Mouse (Mus musculus): ENCODE measurements at regions not wholly inside any gene's neighbourhood (a gene's known extent, or its start where the extent isn't known, plus 50 kb on each side); places are given as distances from the start of the nearest gene placed in this dataset.

GRCm38 (mm10) chr10:17184418-17184817, 538.6 kb upstream of the Cited2 start:
- 64% methylated on average over 2 of the region's 2 CpGs for WGBS
- Histone ChIP-seq H3K27ac (no peak overlapping the region), H3K9ac (no peak overlapping the region), H3K36me3 (no peaks in the 10 kb centered on the region), H3K27me3 (no peaks in the 10 kb centered on the region), H3K4me2 (no peak overlapping the region), H3K9me3 (no peaks in the 10 kb centered on the region), H3K4me1 (no peaks in the 10 kb centered on the region), H3K4me3 (no peak overlapping the region)
- no peak for ATAC-seq (ENCODE audit: insufficient number of reproducible peaks, insufficient read depth, low FRiP score, low TSS enrichment, low read depth)

GRCm38 (mm10) chr10:17196205-17196604, 526.8 kb upstream of the Cited2 start:
- no peak for ATAC-seq (ENCODE audit: insufficient number of reproducible peaks, insufficient read depth, low FRiP score, low TSS enrichment, low read depth)
- no peaks in the 10 kb centered on the region for H3K4me1 ChIP-seq

DNA sequence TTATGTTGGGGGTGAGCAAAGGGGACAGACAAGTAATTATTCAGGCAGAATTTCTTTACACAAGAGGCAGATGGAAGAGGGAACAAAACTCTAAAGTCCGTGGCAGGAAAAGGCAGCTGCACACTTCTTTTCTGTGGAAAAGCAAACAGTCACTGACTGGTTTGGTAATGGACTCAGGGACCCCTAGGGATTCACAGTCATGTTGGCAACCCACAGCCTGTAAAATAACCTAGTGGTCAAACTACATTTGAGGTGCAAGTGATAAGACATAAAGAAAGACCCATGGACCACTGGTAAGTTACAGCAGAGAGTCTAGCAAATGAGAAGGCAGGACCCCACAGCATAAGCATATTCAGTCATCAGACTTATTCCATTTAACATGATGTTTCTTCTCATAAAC, 526.4 kb upstream of the Cited2 start:
- Histone ChIP-seq H3K9ac (no peak overlapping the region), H3K27me3 (no peaks in the 10 kb centered on the region), H3K27ac (no peak overlapping the region), H3K4me2 (no peak overlapping the region), H3K4me3 (no peak overlapping the region), H3K36me3 (no peaks in the 10 kb centered on the region), H3K4me1 (no peaks in the 10 kb centered on the region), H3K9me3 (no peaks in the 10 kb centered on the region)
- ATAC-seq (ENCODE audit: insufficient number of reproducible peaks, insufficient read depth, low FRiP score, low TSS enrichment, low read depth) = no peak
- WGBS = 33% methylated on average over 1 of the region's 1 CpGs

More at GRCm38 (mm10) chr10:17196205-17196604, 526.8 kb upstream of the Cited2 start:
- H3K36me3 ChIP-seq = no peaks in the 10 kb centered on the region
- no peak overlapping the region for H3K27ac ChIP-seq
- H3K4me3 ChIP-seq = no peak overlapping the region
- H3K4me2 ChIP-seq = no peak overlapping the region
- WGBS = 55% methylated on average over 12 of the region's 12 CpGs
- H3K27me3 ChIP-seq = no peaks in the 10 kb centered on the region
- no peak overlapping the region for H3K9ac ChIP-seq
- H3K9me3 ChIP-seq = no peaks in the 10 kb centered on the region

DNA sequence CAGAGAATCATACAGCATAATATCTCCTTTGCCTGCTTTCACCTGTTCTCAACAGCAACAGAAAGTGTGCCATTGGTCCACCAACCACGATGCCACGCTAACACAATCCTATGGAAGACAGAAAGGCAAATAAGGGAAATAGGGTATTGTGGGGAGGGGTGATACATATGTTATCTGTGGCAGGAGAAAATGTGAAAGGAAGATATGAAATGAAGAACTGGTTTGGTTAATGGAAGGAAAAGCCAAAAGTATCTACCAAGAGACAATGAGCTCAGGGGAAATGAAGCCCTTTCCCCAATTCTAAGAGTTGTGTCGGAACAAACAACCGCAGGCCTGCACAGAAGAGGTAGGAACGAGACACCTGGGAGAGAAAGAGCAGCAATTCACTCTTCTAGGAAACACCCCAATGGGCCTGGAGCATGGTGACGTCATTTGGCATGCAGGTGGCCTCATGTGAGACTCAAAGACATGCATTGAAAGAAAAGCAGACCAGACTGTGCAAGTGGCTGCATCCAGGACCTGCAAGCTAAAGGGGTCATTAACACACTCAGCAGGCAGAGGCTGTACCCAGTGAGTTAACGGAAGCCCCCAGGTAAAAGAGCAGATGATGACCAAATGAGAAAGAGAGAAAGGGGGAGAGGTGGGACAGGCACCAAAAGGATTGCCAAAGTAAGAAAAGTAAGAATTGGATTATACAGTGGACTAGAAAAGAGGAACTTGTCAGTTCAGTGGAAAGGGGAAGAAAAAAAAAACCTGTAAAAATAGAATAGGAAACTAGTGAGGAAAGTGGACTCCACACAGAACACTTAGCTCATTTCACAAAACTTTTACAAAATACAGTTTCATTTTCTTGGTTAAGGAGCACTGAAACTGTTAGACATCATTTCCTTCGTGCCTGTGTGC, 522.2 kb upstream of the Cited2 start:
- no peak for ATAC-seq (ENCODE audit: insufficient number of reproducible peaks, insufficient read depth, low FRiP score, low TSS enrichment, low read depth)
- Histone ChIP-seq H3K27ac (no peak overlapping the region), H3K27me3 (no peaks in the 10 kb centered on the region), H3K4me1 (no peaks in the 10 kb centered on the region), H3K4me2 (no peak overlapping the region), H3K36me3 (no peaks in the 10 kb centered on the region), H3K9me3 (no peaks in the 10 kb centered on the region), H3K4me3 (no peak overlapping the region), H3K9ac (no peak overlapping the region)
- 76% methylated on average over 8 of the region's 8 CpGs for WGBS

DNA sequence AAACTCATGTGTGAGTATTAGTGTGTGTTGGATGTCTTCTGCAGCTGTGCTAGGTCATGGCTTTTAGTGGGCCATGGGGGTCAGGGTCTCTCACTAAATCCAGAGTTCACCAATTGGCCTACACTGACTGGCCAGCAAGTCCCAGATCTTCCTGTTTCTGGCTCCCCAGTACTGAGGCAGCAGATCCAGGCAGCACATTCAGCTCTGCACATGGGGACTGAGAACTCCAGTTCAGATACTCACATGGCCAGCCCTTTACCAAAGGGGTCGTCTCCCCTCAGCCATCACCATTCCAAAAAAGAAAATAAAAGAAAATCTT, 521.6 kb upstream of the Cited2 start:
- ATAC-seq (ENCODE audit: insufficient number of reproducible peaks, insufficient read depth, low FRiP score, low TSS enrichment, low read depth) = no peak
- Histone ChIP-seq H3K27ac (no peak overlapping the region), H3K36me3 (no peaks in the 10 kb centered on the region), H3K9ac (no peak overlapping the region), H3K4me1 (no peaks in the 10 kb centered on the region), H3K27me3 (no peaks in the 10 kb centered on the region), H3K4me3 (no peak overlapping the region), H3K9me3 (no peaks in the 10 kb centered on the region), H3K4me2 (no peak overlapping the region)
- 68% methylated on average over 1 of the region's 1 CpGs for WGBS

GRCm38 (mm10) chr10:17202556-17203415, 520.2 kb upstream of the Cited2 start:
- Histone ChIP-seq H3K27me3 (no peaks in the 10 kb centered on the region), H3K9ac (no peak overlapping the region), H3K9me3 (no peaks in the 10 kb centered on the region), H3K27ac (no peak overlapping the region), H3K4me2 (no peak overlapping the region), H3K36me3 (no peaks in the 10 kb centered on the region), H3K4me3 (no peak overlapping the region), H3K4me1 (no peaks in the 10 kb centered on the region)
- ATAC-seq (ENCODE audit: insufficient number of reproducible peaks, insufficient read depth, low FRiP score, low TSS enrichment, low read depth) = no peak
- 22% methylated on average over 4 of the region's 4 CpGs for WGBS

GRCm38 (mm10) chr10:17203416-17204110, 519.5 kb upstream of the Cited2 start:
- H3K9me3 ChIP-seq = no peaks in the 10 kb centered on the region
- no peak overlapping the region for H3K4me2 ChIP-seq
- H3K36me3 ChIP-seq = no peaks in the 10 kb centered on the region
- H3K9ac ChIP-seq = no peak overlapping the region
- WGBS = 90% methylated on average over 4 of the region's 4 CpGs
- no peaks in the 10 kb centered on the region for H3K4me1 ChIP-seq
- ATAC-seq (ENCODE audit: insufficient number of reproducible peaks, insufficient read depth, low FRiP score, low TSS enrichment, low read depth) = no peak
- H3K4me3 ChIP-seq = no peak overlapping the region
- no peak overlapping the region for H3K27ac ChIP-seq
- H3K27me3 ChIP-seq = no peaks in the 10 kb centered on the region

- H3K36me3 ChIP-seq = no peaks in the 10 kb centered on the region
- H3K9me3 ChIP-seq = no peaks in the 10 kb centered on the region
- no peak for ATAC-seq (ENCODE audit: insufficient number of reproducible peaks, insufficient read depth, low FRiP score, low TSS enrichment, low read depth)
- no peak overlapping the region for H3K9ac ChIP-seq
- no peaks in the 10 kb centered on the region for H3K27me3 ChIP-seq
- no peak overlapping the region for H3K4me3 ChIP-seq
- H3K4me1 ChIP-seq = no peaks in the 10 kb centered on the region
- H3K27ac ChIP-seq = no peak overlapping the region
- WGBS = 57% methylated on average over 1 of the region's 1 CpGs
- no peak overlapping the region for H3K4me2 ChIP-seq
Measured at GRCm38 (mm10) chr10:17204153-17204552, 518.9 kb upstream of the Cited2 start.

DNA sequence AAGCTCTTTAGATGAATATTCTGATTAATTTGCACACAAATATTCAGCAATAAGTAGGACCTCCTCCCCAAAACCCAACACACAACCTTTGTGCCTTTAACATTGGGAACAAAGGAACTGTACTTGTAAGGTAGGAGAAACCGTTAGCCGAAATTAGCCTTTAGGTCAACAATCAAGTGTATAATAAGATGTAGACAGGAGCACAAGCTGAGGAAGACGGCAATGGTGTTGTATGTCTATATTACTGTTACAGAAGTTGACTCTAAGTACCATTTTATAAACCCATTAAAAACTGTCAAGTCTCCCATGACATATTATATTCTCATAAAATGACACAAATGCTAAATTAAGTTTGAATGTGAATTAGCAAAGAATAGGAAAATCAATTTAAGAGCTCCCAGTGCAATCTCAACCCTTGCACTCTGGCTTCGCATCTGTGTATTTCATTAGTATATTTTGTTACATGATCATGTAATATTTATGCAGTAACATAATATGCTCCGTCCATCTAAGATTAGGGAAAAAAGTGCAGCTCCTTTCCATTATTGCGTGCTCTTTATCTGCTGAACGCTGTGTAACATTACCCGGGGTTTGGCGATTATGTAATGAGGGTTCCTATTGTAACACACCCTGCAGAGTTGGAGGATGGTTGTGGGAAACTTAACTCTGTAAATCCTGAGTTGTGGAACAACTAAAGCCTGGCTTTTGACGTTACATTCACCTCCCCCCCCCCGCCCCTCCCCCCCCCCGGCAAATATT, 510.3 kb upstream of the Cited2 start:
- 15% methylated on average over 12 of the region's 12 CpGs for WGBS
- no peaks in the 10 kb centered on the region for H3K36me3 ChIP-seq
- no peak overlapping the region for H3K9ac ChIP-seq
- no peak overlapping the region for H3K4me3 ChIP-seq
- H3K9me3 ChIP-seq = no peaks in the 10 kb centered on the region
- peak overlapping the region; percentile 22; the same call in 1 of the 2 replicates for H3K27ac ChIP-seq
- peak; percentile 61; the same call in 1 of the 2 replicates for ATAC-seq (ENCODE audit: insufficient number of reproducible peaks, insufficient read depth, low FRiP score, low TSS enrichment, low read depth)
- H3K27me3 ChIP-seq = no peaks in the 10 kb centered on the region
- peaks cover 15% of the 10 kb centered on the region for H3K4me1 ChIP-seq
- H3K4me2 ChIP-seq = peak overlapping the region; percentile 52

- Histone ChIP-seq H3K27ac (peak overlapping the region; percentile 35), H3K9ac (no peak overlapping the region), H3K36me3 (no peaks in the 10 kb centered on the region), H3K4me1 (peaks cover 15% of the 10 kb centered on the region), H3K4me2 (peak overlapping the region; percentile 52), H3K9me3 (no peaks in the 10 kb centered on the region), H3K4me3 (no peak overlapping the region), H3K27me3 (no peaks in the 10 kb centered on the region)
- WGBS = 6% methylated on average over 7 of the region's 7 CpGs
- peak; percentile 56; the same call in 1 of the 2 replicates for ATAC-seq (ENCODE audit: insufficient number of reproducible peaks, insufficient read depth, low FRiP score, low TSS enrichment, low read depth)
Measured at GRCm38 (mm10) chr10:17213310-17214064, 509.5 kb upstream of the Cited2 start.

Data from embryonic facial prominence, embryonic 13.5 days (tissue).